Mouse (Mus musculus) naive thymus-derived CD4-positive, alpha-beta T cell, adult 2 months (primary cell): ENCODE results near the gene Gm20521.
"Not testable (repeated sequence)": the region's sequence is repeated elsewhere in the genome, so short reads cannot be mapped to it uniquely, and the experiment has no call there.

Experiments used
- DNase-seq: peaks from one replicate; pipeline ENCODE4 v3.0.0-alpha.2; 2011; ENCODE audit warnings: low read depth

Gene Gm20521

GRCm38 (mm10) chr14:54936831-54937160 is 53.6 kb downstream of the Gm20521 start:
- no peak for DNase-seq

GRCm38 (mm10) chr14:54937361-54938182 is 54.3 kb downstream of the Gm20521 start:
- DNase-seq = no peak

DNA sequence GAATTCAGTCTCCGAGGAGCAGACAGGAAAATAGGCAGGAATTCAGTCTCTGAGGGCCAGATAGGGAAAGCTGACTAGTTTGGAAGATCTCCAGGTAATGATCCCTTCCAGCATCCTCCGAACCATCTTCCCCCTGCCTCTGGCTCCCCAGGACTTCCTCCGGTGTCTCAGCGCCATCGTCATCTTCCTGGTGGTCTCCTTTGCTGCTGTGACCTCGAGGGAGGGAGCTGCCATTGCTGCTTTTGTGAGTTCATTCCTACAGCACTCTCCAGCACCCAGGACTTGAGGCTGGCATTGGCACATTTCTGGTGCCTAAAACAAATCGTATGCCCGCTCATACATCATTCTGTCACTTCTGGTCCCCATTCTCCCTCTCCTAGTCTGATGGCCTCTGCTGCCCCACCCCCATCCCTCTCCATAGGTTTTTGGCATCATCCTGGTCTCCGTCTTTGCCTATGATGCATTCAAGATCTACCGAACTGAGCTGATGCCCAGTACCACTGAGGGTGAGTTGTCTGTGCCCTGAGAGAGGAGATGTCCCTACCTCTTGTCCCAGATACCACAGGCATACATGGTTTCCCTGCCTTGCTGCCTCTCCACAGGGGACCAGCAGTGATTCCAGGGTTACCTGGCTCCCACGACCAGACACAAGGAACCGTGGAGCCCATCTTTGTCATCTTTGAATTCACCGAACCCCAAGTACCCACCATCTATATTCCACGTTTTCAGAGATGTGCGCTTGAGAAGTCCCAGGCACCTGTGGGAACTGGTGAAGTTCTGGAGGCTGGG is 55.4 kb downstream of the Gm20521 start:
- DNase-seq = no peak

DNA sequence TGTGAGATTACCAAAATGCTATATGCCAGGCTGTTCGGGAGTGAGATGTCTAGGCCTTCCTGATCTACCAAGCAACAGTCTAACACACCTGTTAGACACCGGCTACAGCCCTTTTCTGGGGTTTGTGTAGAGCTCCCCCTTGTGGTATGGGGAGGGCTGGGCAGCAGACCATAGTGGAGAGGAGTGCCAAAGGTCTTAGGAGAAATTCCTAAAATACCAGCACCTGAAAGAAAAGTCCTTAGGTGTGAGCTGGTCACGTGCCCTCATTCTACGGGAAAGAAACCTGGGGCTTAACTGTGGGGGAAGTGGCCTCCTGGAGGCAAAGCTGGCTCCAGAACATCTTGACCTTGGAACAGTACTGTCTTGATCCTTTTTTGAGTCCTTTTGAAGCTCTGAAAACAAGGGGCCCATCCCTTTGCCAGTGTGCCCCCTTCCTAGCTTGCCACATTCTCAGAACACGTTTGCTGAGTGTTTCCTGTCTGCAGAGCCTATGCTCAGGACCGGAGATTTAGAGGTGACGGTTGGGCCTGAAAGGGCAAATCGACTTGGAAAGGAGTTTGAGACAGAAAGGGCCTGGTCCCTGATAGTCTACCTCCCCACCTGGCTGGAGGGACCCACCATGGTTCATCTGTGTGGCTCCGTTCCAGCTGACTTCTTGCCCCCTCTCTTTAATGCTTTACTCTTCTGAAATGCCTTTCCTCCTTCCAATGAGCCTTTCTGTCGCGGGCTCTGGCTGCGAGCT is 56.4 kb downstream of the Gm20521 start:
- peak; percentile 77 for DNase-seq

GRCm38 (mm10) chr14:54940176-54940530 is 56.9 kb downstream of the Gm20521 start:
- no peak for DNase-seq

- no peak for DNase-seq
Observed at GRCm38 (mm10) chr14:54941024-54941978, 58.1 kb downstream of the Gm20521 start.

- DNase-seq = no peak
Observed at GRCm38 (mm10) chr14:54942479-54942878, 59.2 kb downstream of the Gm20521 start.

DNA sequence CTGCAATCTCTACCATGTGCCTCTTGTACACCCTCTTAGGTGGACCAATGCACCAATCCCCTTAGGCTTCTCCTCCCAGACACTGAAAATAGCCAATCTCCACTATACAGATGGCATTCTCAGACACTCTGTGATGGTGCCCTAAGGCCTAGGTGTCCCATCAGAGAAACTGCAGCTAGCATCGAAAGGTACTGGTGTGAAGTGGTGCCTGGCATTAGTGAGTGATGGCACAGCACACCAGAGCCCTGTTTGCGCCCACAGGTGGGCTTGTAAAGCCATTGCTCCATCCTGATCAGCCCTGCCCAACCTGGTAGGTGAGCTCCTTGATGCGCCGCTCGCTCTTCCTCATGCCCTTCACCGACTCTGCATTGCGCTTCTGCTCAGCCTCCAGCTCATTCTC is 60.7 kb downstream of the Gm20521 start:
- no peak for DNase-seq

DNA sequence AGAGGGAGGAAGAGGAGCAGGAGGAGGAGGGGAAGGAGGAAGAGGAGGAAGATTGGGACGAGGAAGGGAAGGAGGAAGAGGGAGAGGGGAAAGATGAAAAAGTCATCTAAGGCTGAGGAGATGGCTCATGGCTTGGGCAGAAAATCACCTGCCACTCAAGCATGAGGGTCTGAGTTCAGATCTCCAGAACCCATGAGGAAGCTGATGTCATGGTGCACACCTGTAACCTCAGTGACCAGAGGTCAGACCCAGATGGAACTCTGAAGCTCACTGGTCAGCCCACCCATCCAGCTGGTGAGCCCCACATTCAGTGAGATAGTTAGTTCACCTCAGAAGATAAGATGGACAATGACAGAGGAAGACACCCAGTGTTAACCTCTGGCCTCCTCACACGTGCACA is 61.7 kb downstream of the Gm20521 start:
- no peak for DNase-seq

- no peak for DNase-seq
Observed at GRCm38 (mm10) chr14:54945975-54946704, 62.9 kb downstream of the Gm20521 start.

- not testable (repeated sequence) for DNase-seq
Observed at GRCm38 (mm10) chr14:54947008-54947407, 63.8 kb downstream of the Gm20521 start.
